ENCODE assay signal across 8 mouse cellular contexts in genomic region chr19:25237492-25238040, GRCm38 (mm10). TPM values are rescaled to one million over a fixed set of nuclear protein-coding genes. Genes with fewer than 3 reads are reported as not detected.
DNase-seq lines count a peak whose midpoint lies in the region; ATAC-seq and TF ChIP-seq lines count a peak whose summit lies in the region.

No protein-coding gene starts in this region.

- H3K4me1 ChIP-seq in embryonic facial prominence, embryonic 14.5 days (ENCODE audit: control insufficient read depth, insufficient read depth, low read length): no peaks in the 10 kb centered on the region; the same call in 1 of the 2 replicates
- peaks cover 32% of the 10 kb centered on the region for H3K4me1 ChIP-seq in heart, embryonic 15.5 days (replicated peaks)
- no peaks in the 10 kb centered on the region for H3K4me1 ChIP-seq in liver, embryonic 14.5 days (replicated peaks; ENCODE audit: control insufficient read depth in 2 of 2, insufficient read depth in 2 of 2, low read length in 1 of 2)
- peaks cover 10% of the 10 kb centered on the region for H3K4me1 ChIP-seq in olfactory bulb, adult 2 months (ENCODE audit: control insufficient read depth, insufficient read depth, low read length)

- peak; percentile 8 to 13 for DNase-seq in frontal cortex, postnatal 25 days (ENCODE audit: low spot score in 2 of 2)
- DNase-seq in embryonic facial prominence, embryonic 14.5 days (ENCODE audit: low spot score): peak; percentile 33
- DNase-seq in kidney, postnatal 10 days: peak; percentile 78
- DNase-seq in liver, embryonic 14.5 days (ENCODE audit: low read depth in 3 of 3, low spot score in 3 of 3): no peak
- peak; percentile 41 for DNase-seq in yolk sac, embryonic 10.5 days (ENCODE audit: low spot score)

- H3K9me3 ChIP-seq in embryonic facial prominence, embryonic 14.5 days (ENCODE audit: control insufficient read depth, low read length): no peaks in the 10 kb centered on the region
- no peaks in the 10 kb centered on the region for H3K9me3 ChIP-seq in heart, embryonic 15.5 days (replicated peaks)
- H3K9me3 ChIP-seq in liver, embryonic 14.5 days (ENCODE audit: control insufficient read depth, low read length): no peaks in the 10 kb centered on the region

- peak overlapping the region; percentile 67 for H3K4me3 ChIP-seq in embryonic facial prominence, embryonic 14.5 days (ENCODE audit: low read depth, low read length)
- peak overlapping the region; percentile 70 for H3K4me3 ChIP-seq in heart, embryonic 15.5 days
- H3K4me3 ChIP-seq in liver, embryonic 14.5 days (ENCODE audit: insufficient read depth in 1 of 2, low read depth in 2 of 2, low read length in 2 of 2): peak overlapping the region; percentile 51 to 65
- peak overlapping the region; percentile 54 for H3K4me3 ChIP-seq in olfactory bulb, adult 2 months (ENCODE audit: insufficient read depth, low read depth, low read length)

- TF ChIP-seq EP300 in liver, embryonic 14.5 days (IDR thresholded peaks at IDR 0.05; ENCODE audit: low read depth): no peak

- H3K27me3 ChIP-seq in embryonic facial prominence, embryonic 14.5 days (replicated peaks; ENCODE audit: control insufficient read depth, insufficient read depth, low read length): peaks cover 7% of the 10 kb centered on the region
- H3K27me3 ChIP-seq in heart, embryonic 15.5 days: peaks cover 16% of the 10 kb centered on the region
- peaks cover 33% of the 10 kb centered on the region for H3K27me3 ChIP-seq in liver, embryonic 14.5 days (ENCODE audit: control insufficient read depth, insufficient read depth, low read length)

- WGBS in embryonic facial prominence, embryonic 14.5 days: under 1% methylated on average over 31 of the region's 35 CpGs
- WGBS in heart, embryonic 15.5 days: under 1% methylated on average over 35 of the region's 35 CpGs
- 1% methylated on average over 35 of the region's 35 CpGs for WGBS in liver, embryonic 14.5 days (ENCODE audit: insufficient replicate concordance)
- WGBS in olfactory bulb, adult 2 months: 1% methylated on average over 35 of the region's 35 CpGs

- H3K36me3 ChIP-seq in embryonic facial prominence, embryonic 14.5 days (ENCODE audit: control insufficient read depth, insufficient read depth, low read length): no peaks in the 10 kb centered on the region
- H3K36me3 ChIP-seq in heart, embryonic 15.5 days: no peaks in the 10 kb centered on the region
- no peaks in the 10 kb centered on the region for H3K36me3 ChIP-seq in liver, embryonic 14.5 days (replicated peaks; ENCODE audit: control insufficient read depth, insufficient read depth, low read depth)

- peak overlapping the region; percentile 100 for H3K4me2 ChIP-seq in embryonic facial prominence, embryonic 14.5 days (ENCODE audit: low read depth, low read length)
- H3K4me2 ChIP-seq in heart, embryonic 15.5 days: peak overlapping the region; percentile 81
- H3K4me2 ChIP-seq in liver, embryonic 14.5 days (ENCODE audit: low read depth): peak overlapping the region; percentile 63

- no peak overlapping the region for H3K27ac ChIP-seq in embryonic facial prominence, embryonic 14.5 days (replicated peaks; ENCODE audit: low read depth, low read length)
- H3K27ac ChIP-seq in heart, embryonic 15.5 days: peak overlapping the region; percentile 85
- no peak overlapping the region for H3K27ac ChIP-seq in liver, embryonic 14.5 days
- H3K27ac ChIP-seq in olfactory bulb, adult 2 months (ENCODE audit: insufficient read depth, low read depth, low read length): no peak overlapping the region

- no peak; the same call in 1 of the 2 replicates for TF ChIP-seq CTCF in liver, embryonic 14.5 days (IDR thresholded peaks at IDR 0.05; ENCODE audit: low read depth)
- no peak for TF ChIP-seq CTCF in olfactory bulb, adult 2 months (IDR thresholded peaks at IDR 0.05; ENCODE audit: insufficient read depth, low read depth, low read length)

- H3K9ac ChIP-seq in embryonic facial prominence, embryonic 14.5 days (ENCODE audit: low read depth, low read length): peak overlapping the region; percentile 63
- peak overlapping the region; percentile 70 for H3K9ac ChIP-seq in heart, embryonic 15.5 days
- no peak overlapping the region for H3K9ac ChIP-seq in liver, embryonic 14.5 days (replicated peaks)

- ATAC-seq in frontal cortex, adult (ENCODE audit: low TSS enrichment): no peak
- no peak for ATAC-seq in embryonic facial prominence, embryonic 14.5 days (ENCODE audit: low read depth)
- ATAC-seq in heart, embryonic 15.5 days (replicated peaks; ENCODE audit: insufficient number of reproducible peaks, insufficient read depth, low FRiP score, low read depth): no peak
- no peak for ATAC-seq in liver, embryonic 14.5 days (ENCODE audit: insufficient read depth)

- no peak for TF ChIP-seq POLR2A in olfactory bulb, adult 2 months (IDR thresholded peaks at IDR 0.05; ENCODE audit: insufficient read depth, low read depth, low read length)

RNA-seq across cellular contexts. Expression of gene Kank1, which starts 0.8 kb away (rescaled TPM):
- polyA plus RNA-seq in embryonic facial prominence, embryonic 14.5 days (2014; fragmentation: Nextera tagmentation; extraction: Ambion mirVana): 16.6 and 18.5 TPM in 2 replicates
- 48.3 and 53.2 TPM in 2 replicates for polyA plus RNA-seq in heart, embryonic 15.5 days (2015; fragmentation: Nextera tagmentation; extraction: Ambion mirVana)
- polyA plus RNA-seq in liver, embryonic 14.5 days (2012; rRNA removed): 2.8 and 3.5 TPM in 2 replicates
- 3.2 and 3.8 TPM in 2 replicates for polyA plus RNA-seq in liver, embryonic 14.5 days (2014; fragmentation: Nextera tagmentation; extraction: Ambion mirVana)
- polyA plus RNA-seq in olfactory bulb, adult 2 months (2012; ENCODE audit: insufficient read depth, insufficient read length, low replicate concordance, missing spikeins): not detected in 2 replicates

Comparison
In these comparisons a context has a peak if more than half of its experiments do, and no peak if none do; other contexts are left out.
1. DNase-seq: peak in frontal cortex, postnatal 25 days (2 of 2), embryonic facial prominence, embryonic 14.5 days (single experiment), kidney, postnatal 10 days (single experiment) and yolk sac, embryonic 10.5 days (single experiment); none in liver, embryonic 14.5 days (0 of 3).
2. Peak in every context shown above with its lines, with median percentiles within 50 percentile points of each other: H3K4me2 ChIP-seq and H3K4me3 ChIP-seq.